Mouse (Mus musculus) lung, postnatal 10 days (tissue): Measurements from ENCODE around the gene Pds5a.
"Not testable (repeated sequence)": the region's sequence is repeated elsewhere in the genome, so short reads cannot be mapped to it uniquely, and the experiment has no call there.

Source experiments
- DNase-seq: peaks from one replicate; pipeline ENCODE4 v3.0.0; 2021

Pds5a gene

DNA sequence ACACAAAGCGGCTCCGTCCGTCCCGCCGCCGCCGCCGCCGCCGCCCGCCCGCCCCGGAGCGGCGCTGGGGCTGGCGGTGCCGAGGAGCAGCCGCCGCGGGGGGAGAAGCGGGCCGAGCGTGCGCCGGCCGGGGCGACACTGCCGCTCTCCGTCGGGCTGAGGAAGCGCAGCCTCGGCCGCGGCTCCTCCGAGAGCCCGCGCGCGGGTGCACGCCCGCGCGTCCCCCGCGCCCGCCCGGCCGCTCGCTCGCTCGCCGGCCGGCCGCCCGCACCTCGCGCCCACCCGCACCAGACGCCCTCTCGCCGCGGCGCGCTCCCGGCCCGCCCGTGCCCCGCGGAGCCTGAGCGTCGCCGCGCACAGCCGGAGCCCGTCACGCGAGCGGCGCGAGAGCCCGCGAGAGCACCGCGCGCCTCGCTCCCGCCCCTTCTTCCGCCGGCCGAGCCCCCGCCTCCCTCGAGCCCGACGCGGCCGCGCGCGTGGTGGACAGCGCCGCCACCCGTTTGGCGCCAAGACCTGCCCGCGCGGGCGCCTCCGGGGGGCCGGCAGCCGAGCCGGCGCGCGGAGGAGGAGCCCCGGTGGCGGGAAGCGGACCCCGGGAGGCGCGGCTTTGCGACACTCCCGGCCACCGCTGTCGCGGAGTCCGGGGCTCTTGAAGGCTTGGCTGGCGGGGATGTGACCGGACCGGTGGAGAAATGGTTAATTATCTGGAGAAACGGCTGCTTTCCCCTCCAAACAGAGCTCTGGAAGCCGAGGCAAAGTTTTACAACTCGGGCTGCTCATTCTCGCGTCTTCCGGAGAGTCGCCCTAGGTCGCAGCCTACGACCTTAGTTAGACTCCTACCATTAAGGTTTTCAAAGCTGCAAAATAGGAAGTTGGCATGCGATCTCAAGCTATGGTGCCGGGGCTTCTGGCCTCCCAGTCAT is at the start of gene Pds5a:
TSS of gene Pds5a (minus strand) at position 438 of the 923 bp plus-strand sequence.
- DNase-seq: peak; percentile 92

DNA sequence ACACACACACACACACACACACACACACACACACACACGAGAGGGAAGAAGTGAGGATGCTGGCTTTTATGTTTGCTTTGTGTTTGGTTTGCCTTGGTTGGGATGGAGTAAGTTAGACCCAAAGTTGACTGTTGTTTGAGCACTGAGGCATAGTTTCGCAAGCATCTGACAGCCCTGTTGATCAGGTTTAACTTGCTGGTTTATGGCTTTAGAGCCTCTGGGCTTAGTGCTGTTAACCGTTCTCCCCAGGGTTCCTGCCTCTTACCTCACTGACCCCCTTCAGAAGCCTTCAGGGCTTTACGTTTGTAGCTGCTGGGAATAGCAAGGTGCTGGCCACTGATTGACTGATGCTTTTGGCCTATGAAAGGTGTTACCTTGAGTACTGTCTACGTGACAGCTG is 48.8 kb upstream of the Pds5a start:
- DNase-seq: no peak

DNA sequence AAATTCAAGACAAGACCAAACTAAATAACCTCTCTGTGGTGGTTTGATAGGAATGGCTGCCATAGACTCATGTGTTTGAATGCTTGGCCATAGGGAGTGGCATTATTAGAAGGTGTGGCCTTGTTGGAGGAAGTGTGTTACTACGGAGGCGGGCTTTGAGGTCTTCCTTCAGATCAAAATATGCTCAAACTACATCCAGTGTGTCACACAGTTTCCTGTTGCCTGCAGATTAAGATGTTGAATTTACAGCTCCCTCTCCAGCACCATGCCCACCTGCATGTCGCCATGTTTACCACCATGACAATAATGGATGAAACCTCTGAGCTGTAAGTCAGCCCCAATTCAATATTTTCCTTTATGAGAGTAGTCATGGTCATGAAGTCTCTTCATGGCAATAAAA is 41.3 kb upstream of the Pds5a start:
- no peak for DNase-seq

DNA sequence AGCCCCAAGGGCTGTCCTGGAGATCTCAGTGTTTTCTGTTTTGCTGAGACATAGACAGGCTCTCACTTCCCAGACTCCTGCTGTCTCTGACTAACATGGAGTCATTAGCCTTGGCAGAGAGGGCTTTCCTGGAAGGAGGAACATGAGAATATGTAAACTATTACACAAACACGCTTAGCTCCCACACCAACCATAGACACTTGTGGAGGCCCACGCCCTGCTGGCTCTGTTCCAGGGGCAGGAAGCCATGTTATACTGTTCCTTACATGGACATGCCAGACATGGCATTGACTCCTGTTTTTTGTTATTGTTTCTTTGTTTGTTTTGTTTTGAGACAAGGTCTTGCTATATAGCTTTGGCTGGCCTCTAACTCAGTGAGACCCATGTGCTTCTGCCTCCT is 37.5 kb upstream of the Pds5a start:
- peak; percentile 45 for DNase-seq

DNA sequence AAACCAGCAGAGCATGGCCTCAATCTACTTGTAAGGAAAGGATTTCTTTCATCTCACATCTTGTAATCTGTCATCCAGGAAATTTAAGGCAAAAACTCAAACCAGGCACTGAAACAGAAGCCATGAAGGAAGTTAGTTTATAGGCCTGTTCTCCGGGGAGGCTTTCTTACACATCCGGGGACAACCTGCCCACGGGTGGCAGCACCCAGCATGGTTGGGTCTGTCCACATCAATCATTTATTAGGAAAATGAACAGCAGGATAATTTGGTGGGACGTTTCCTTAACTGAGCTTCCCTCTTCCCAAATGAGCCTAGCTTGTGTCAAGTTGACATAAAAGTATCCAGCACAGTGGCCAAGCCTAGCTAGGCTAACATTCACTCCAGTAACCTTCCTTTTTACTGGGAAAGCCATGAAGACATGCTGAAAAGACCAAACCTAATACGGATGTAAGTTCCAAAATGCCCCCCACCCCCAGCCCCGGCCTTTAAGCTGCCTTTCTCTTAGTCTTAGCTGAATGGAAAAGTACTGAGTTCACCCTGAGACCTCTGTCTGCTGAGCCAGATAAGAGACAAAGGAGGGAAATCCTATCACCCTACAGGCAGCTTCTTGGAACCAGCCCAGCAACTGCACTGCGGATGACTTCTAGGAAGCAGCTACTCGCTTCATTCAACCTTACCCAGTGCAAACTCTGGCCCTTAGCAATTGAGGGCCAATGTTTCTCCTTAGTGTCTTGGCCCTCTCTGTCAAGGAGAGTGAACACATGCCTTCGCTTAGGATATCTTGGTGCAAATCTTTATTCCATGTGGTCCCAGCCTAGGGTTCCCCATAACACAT is 33.3 kb upstream of the Pds5a start:
- peak; percentile 77 for DNase-seq

DNA sequence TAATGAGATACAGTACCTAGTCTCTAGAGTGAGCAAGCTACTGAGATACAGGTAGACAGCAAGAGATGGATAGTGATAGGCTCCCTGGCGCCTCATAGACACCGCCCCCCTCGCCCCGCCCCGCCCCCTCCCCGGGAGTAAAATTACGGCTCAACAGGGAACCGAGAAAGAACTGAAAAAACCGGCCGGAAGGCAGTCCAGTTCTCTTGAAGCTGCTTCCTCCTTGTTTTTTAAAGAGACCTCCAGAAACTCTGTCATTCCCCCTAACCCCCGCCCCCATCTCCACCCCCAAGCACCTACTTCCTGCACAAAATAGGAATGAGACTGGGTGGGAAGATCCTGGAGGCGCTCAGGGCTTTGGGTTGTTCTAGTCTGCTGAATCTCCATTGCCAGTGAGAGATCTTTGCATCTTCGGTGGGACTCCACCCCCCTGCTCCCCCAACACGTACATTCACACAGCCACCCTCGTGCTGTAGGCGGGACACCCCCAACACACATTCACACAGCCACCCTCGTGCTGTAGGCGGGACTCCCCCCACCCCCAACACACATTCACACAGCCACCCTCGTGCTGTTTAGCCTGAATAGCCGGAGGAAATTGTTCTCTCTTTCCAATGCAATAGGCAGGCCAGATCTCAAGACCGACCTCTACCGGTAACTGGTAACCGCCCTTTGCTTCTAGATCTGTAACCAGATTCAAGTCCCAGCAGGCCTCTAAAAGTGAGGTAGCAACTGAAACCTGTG is 26.4 kb upstream of the Pds5a start:
- peak; percentile 78 for DNase-seq

DNA sequence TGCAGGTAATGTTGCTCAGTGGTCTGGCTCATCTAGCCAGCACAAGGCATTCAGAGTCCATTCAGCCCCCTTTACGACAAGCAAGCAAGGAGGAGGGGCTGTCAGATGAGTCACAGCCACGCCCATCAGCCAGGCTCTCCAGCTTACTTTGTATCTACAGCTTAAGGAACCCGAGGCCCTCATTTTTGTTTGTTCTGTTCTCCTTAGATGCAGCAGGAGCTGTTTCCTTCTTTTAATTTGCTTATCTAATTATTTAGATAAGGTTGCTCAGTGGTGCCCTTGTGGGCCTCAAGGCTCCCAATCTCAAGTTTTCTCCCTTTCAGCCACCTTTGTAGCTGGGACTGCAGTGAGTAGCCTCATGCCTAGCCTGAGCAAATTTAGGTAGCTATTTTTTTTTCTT is 20.3 kb upstream of the Pds5a start:
- peak; percentile 28 for DNase-seq

DNA sequence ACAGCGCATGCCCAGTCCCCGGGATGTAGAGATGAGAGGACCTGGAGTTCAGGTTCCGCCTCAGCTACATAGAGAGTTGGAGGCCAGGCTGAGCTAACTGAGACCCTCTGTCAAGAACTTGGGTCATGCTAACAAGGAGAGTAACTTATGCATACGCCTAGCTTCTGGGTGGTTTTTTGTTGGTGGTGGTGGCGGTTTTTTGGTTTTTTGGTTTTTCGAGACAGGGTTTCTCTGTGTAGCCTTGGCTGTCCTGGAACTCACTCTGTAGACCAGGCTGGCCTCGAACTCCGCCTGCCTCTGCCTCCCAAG is 19.8 kb upstream of the Pds5a start:
- not testable (repeated sequence) for DNase-seq

DNA sequence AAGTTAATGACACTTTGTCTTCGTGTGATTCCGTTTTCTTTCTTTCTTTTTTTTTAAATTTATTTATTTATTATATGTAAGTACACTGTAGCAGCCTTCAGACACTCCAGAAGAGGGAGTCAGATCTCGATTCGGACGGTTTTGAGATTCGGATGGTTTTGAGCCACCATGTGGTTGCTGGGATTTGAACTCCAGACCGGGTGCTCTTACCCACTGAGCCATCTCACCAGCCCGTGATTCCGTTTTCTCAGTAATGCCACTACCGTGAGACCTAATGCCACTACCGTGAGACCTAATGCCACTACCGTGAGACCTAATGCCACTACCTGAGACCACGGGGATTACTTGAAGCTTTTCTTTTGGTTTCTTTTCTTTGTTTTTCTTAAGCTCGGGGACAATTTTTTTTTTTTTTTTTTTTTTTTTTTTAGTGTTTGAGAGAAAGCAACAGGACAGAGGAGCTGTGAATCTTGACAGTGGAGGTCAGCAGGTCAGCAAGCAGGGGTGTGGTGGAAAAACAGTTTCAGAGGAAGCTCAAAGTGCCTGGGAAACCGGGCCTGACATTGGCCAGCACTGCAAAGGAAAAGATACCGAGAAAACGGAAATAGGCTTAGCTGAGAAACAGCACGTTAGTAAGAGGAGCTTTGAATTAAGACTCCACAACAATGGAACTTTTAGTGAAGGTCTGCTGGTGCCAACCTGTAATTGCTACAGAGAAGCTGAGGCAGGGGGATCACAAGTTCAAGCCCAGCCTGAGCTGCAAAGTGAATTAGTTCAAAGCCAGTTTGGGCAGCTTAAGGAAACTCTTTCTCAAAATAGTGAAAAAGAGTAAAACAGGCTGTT is 19.2 kb upstream of the Pds5a start:
- DNase-seq: no peak

DNA sequence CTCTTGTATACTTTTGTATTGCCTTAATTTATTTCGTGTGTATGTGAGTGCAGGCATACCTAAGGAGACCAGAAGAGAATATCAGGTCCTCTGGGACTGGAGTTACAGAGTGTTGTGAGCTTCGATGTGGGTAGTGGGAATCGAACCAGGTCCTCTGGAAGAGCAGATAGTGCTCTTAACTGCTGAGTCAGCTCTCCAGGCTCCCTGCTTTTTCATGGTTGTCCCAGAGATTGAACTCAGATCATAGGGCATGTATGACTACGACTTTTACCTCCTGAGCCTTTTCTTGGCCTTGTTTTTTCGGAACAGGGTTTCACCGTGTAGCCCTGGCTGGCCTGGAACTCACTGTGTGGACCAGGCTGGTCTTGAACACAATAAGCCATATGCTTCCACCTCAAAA is 17.0 kb upstream of the Pds5a start:
- DNase-seq: no peak

DNA sequence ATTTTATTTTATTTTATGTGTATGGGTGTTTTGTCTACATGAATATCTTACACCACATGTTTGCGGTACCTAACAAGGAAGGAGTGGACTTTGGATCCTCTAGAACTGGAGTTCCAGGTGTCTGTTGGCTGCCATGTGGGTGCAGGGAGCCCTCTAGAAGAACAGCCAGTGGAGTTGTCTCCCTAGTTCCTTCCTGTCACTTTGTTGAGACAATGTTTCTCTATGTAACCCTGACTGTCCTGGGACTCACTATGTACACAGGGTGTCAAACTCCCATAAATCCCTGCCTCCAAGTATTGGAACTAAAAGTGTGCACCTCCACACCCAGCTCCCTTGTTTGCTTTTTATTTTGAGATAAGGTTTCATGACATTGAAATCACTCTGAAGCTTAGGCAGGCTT is 13.4 kb upstream of the Pds5a start:
- DNase-seq: no peak

DNA sequence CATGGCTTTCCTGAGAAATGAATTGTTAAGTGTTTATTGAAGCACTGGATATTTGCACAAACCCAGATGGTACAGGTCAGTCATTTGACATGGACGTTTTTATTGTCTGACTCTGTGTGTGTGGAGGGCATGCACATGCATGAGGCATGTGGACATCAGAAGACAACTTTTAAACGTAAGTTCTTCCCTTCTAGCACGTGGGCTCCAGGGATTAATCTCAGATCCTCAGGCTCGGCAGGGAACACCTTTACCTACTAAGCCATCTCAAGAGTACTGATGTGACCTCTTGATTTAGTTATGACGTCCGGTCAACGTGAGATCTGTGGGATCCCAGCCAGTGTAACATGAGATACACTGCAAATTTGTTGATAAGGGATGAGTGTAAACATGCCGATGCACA is 12.2 kb upstream of the Pds5a start:
- no peak for DNase-seq

DNA sequence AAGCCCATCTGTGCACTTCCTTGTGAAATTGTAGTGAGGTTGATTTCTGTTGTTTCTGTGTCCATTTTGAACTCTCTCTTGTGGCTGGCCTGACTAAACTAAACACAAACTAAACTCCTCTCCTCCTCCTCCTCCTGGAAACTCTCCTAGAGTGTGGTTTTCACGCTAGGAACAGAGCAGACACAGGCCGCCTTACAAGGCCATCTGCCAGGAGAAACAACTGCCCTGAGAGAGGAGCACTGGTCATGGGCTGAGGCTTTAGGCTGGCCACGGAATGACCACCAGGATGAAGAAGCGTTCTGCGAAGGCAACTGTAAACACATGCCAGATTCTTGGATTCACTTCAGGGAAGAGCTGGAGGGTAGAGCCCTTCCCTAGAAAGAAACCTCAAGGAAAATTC is 8.9 kb upstream of the Pds5a start:
- DNase-seq: peak; percentile 29

DNA sequence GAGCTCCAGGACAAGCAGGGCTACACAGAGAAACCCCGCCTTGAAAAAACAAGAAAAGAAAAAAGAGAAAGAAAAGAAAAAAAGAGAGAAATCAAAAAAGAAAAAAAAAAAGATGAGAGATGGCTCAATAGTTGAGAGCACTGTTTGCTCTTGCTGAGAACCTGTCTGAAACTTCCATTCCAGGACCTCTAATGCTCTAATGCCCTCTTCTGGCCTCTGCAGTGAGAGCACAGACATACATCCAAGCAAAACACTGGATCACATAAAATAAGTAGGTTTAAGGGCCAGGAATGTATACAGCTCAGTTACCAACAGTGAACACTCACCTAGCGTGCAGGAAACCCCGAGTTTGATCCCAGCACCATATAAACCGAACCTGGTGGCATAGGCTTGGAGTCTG is 8.1 kb upstream of the Pds5a start:
- DNase-seq: no peak

DNA sequence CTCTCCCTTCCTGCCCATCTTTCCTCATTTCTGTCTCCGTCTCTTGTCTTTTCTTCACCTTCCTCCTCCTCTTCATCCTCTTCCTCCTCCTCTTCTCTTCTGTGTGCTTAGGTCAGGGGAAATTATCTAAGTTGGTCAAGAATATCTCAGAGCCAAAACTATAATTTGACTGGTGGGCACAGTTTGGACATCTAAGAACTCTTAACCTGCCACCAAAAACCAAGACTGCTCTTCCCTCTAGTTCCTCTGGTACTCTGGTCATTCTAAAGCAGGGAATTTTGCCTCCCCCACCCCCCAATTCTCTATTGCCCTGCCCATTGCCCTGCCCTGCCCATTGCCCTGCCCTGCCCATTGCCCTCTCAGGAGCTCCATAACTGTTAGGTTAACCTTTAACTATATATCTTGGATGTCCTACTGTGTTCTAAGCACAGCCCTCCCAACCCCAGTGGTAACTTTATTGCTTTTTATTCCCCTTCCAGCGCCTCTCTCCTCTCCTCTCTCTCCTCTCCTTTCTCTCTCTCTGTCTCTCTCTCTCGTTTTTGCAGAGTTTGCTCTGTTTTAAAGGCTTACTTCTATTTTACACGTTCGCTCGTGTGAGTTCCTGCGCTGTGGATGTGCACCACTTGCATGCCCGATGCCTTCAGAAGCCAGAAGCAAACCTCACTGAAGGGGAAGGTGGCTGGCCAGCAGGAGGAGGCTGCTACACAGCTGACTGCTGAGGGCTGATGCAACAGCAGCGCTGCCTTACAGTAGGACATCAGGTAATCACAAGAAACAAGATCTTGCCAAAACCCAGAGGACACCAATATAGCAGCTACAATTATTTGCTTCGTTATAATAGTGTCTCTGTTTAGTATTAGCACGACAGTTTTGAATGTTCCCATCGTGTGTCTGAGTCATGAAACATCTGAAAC is 6.9 kb upstream of the Pds5a start:
- DNase-seq: no peak

DNA sequence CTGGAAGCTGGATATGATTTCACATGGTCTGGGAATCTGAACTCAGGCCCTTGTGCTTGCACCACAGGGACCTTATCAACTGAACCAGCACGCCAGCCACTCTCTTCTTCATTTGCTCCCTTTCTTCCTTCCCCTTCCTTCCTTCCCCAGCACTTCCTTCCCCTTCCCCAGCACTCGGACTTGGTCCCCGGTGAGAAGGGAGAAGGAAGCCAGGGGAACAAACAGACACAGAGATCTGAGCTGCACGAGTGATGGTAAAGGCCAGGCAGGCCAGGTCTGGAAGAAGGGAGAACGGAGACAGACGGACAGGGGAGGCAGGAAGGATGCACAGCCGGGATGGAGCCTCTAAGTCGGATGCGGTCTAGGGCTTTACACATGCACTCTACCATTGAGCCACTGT is 5.2 kb upstream of the Pds5a start:
- DNase-seq: no peak

DNA sequence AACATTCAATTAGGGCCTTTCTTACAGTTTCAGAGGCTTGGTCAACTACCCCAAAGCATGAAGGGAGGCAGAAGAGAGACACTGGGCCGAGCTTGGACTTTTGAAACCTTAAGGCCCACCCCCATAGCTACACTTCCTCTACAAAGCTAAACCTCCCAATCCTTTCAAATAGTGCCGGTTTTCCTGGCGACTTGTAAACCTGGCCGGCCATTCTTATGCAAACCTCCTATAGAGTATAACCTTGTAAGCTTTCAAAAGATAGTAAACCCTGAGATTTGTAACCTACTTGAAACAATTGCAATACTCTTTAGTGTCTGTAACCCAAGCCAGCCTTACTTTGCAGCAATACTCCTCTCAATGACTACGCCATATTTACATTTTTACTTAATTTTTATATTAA is 2.0 kb upstream of the Pds5a start:
- DNase-seq: no peak

DNA sequence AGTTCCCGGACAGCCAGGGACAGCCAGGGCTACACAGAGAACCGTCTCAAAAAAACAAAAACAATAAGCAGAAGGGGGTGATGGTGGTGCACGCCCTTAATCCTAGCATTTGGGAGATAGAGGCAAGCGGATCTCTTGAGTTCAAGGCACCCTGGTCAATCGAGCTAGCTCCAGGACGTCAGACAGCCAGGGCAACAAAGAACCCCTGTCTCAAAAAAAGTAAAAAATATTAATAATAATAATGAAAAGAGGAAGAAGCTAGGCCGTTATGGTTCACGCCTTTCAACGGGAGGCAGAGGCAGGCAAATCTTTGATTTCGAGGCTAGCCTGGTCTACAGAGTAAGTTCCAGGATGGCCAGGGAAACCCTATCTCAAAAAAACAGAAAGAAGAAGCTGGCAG is 1.1 kb upstream of the Pds5a start:
- DNase-seq: no peak

DNA sequence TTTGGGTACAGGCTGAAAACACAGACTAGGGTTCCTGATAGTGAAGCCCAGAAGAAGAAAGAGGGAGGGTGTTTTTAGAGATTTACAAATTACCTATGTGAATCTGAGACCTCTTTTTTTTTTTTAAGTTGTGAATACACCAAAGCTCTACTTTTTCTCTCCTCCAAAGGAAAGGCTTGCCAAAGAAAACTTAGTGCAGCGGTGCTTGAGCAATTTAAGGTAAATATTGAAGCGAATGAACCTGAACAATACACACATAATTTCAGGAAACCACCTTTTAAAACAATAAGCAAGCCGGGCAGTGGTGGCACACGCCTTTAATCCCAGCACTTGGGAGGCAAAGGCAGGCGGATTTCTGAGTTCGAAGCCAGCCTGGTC is 675 bp upstream of the Pds5a start:
- no peak for DNase-seq

DNA sequence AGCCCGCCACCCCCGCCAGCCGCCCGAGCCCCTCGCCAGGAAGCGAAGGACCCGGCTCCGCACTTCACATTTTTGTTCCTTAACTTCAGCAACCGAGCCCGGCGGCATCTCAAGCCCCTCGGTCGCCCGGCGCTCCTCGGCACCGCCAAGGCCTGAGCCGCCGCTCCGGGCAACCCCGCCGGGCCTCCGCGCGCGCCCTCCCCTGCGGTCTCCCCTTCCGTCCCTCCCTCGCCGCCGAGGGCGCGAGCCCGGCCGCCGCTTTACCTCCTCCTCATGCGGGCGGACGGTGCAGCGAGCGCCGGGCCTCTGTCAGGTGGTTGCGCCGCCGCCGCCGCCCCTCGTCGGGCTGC is 612 bp downstream of the Pds5a start:
- DNase-seq: no peak

DNA sequence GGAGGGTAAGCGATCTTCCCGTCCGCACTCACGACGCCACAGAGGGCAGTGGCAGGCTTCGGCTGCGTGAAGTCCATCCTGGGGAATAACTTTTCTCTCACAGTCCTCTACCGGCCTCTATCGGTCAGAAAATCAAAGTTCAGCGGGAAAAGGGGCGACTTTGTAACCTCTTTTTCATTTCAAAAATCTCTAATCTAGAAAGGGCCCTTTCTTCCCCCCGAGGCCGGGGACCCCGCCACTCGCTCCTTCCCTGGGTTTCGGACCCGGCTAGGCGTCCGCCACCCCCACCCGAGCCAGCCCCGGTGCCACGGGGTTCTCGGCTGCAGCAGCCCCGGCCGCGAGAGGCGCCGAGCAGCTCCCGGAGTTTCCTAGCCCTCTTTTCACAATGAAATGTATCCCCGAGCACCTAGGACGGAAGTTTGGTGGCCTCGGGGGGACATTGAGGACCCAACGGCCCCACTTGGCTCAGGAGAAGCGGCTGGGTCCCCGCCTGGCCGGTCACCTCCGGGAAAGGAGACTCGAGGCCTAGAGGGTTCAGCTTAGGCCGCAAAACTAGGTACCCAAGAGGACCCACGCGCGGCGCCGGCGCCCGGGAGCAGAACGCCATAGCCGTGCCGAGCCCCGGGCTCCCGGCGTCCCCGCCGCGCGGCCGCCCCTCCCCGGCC is 1.1 kb downstream of the Pds5a start:
- DNase-seq: peak; percentile 88
